Mouse (Mus musculus): ENCODE measurements at regions not wholly inside any gene's neighbourhood (a gene's known extent, or its start where the extent isn't known, plus 50 kb on each side); places are given as distances from the start of the nearest gene placed in this dataset.

DNA sequence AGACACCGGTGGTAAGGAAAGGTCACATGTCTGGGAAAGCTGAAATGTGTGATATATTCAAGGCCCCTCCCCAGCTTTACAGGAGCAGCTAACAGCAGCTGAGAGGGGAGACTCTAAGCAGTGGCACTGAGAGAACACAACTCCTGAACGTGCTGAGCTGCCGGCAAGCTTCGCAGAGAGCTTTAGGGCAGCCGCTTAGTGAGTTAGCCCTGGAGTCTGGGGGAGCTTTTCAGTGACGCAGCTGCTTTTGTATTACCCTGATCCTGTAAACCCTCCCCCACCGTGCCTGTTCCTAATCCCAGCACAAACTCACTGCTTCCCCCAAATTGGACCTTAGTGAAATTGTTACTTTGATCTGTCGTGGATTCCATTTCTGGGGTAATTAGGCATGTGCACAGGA lies 442.6 kb downstream of the Prdm2 start:
- Histone ChIP-seq H3K4me3 (no peak overlapping the region), H3K36me3 (no peaks in the 10 kb centered on the region), H3K4me1 (peaks cover 9% of the 10 kb centered on the region; the same call in 1 of the 2 replicates), H3K4me2 (no peak overlapping the region), H3K9me3 (no peaks in the 10 kb centered on the region), H3K27me3 (no peaks in the 10 kb centered on the region), H3K27ac (no peak overlapping the region), H3K9ac (no peak overlapping the region)
- no peak for ATAC-seq (ENCODE audit: borderline replicate concordance, extremely low read depth, low FRiP score, low TSS enrichment)
- whole genome bisulfite sequencing = 14% methylated on average over 8 of the region's 8 CpGs

DNA sequence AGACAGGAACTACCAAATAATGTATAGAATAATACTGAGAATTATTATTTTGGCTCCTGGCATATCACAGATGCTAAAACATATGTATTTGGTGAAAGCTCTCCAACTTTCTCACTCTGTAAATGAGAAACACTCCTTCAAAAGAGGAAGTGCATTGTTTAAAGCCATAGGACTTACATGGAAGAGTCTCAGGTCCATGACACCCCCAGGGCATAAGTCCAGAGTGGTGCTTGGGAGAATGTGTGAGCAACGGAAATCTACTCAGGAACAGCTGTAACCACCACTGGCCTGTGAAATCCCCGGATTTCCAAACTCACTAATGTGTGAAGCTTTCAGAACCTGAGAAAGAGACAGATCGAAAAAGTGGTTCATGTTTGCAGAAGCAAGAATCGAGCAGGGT lies 445.1 kb downstream of the Prdm2 start:
- 50% methylated on average over 4 of the region's 4 CpGs for WGBS
- Histone ChIP-seq H3K4me3 (no peak overlapping the region), H3K9ac (no peak overlapping the region), H3K4me2 (no peak overlapping the region), H3K27ac (no peak overlapping the region), H3K9me3 (no peaks in the 10 kb centered on the region), H3K4me1 (0 out of 2 replicates have a peak, but pooled peaks cover 3% of the 10 kb centered on the region), H3K36me3 (no peaks in the 10 kb centered on the region), H3K27me3 (no peaks in the 10 kb centered on the region)
- ATAC-seq (ENCODE audit: borderline replicate concordance, extremely low read depth, low FRiP score, low TSS enrichment) = no peak

DNA sequence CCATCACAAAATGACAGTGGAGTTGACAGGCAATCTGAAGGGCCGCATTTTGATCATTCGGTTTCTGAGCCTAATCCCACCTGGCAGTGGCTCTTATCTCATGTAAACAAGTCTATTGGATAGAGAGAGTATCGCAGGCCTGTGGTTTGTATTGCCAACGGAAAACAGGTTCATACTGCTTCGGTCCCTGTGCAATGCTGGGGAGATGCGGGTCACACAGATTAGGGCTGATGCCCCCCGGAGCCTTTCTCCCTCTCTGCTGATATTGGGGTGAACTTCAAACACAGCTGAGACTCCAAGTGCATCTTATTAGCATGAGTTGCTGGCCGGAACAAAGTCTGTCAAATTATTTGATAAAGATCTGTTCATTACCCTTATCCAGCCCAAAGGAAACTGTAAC lies 451.2 kb downstream of the Prdm2 start:
- no peaks in the 10 kb centered on the region for H3K36me3 ChIP-seq
- no peak overlapping the region for H3K4me3 ChIP-seq
- no peak overlapping the region for H3K27ac ChIP-seq
- no peak overlapping the region for H3K9ac ChIP-seq
- 50% methylated on average over 8 of the region's 8 CpGs for WGBS
- H3K4me1 ChIP-seq = no peaks in the 10 kb centered on the region
- H3K27me3 ChIP-seq = no peaks in the 10 kb centered on the region
- no peak overlapping the region for H3K4me2 ChIP-seq
- no peak for ATAC-seq (ENCODE audit: borderline replicate concordance, extremely low read depth, low FRiP score, low TSS enrichment)
- H3K9me3 ChIP-seq = no peaks in the 10 kb centered on the region

DNA sequence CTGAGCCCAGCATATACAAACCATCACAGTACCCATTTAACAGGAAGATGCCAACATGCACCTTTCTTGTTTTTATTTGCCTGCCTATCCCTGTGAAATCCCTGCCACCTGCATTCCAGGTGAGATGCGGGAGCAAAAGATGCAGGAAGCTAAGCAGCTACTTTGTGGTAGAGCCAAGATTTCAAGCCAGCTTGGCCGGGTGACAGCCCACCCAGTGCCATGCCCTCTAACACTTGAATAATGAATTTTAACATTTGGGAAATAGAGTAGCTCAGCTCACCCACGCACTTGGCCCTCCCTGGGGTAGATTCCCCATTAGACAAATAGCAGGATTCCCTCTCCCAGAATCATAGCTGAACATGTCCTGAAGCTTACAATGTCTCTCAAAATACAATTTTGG lies 454.7 kb downstream of the Prdm2 start:
- Histone ChIP-seq H3K9me3 (no peaks in the 10 kb centered on the region), H3K27ac (no peak overlapping the region), H3K4me1 (no peaks in the 10 kb centered on the region), H3K36me3 (no peaks in the 10 kb centered on the region), H3K27me3 (no peaks in the 10 kb centered on the region), H3K4me3 (no peak overlapping the region), H3K4me2 (no peak overlapping the region), H3K9ac (no peak overlapping the region)
- 75% methylated on average over 3 of the region's 3 CpGs for WGBS
- no peak for ATAC-seq (ENCODE audit: borderline replicate concordance, extremely low read depth, low FRiP score, low TSS enrichment)

DNA sequence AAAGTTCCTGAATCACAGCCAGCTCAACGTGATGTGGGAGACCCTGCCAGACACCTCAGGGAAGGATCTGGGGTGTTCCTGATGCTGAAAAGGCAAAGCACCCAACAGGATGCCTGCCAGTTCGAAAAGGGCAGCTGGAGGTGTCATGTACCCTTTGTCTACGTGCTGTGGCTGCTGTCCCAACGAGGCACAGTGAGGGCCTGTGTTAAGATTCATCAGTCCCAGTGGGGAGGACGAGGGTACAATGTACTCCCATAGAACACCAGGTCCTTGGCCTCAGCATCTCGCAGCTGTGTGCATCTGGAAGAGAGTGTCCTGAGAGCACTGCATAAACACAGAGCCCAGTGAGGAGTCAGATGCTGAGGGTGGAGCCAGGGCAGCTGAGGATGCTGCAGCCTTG lies 456.5 kb downstream of the Prdm2 start:
- no peaks in the 10 kb centered on the region for H3K4me1 ChIP-seq
- no peak overlapping the region for H3K4me2 ChIP-seq
- H3K36me3 ChIP-seq = no peaks in the 10 kb centered on the region
- ATAC-seq (ENCODE audit: borderline replicate concordance, extremely low read depth, low FRiP score, low TSS enrichment) = peak; percentile 90; the same call in 1 of the 2 replicates
- H3K4me3 ChIP-seq = no peak overlapping the region
- no peaks in the 10 kb centered on the region for H3K9me3 ChIP-seq
- H3K9ac ChIP-seq = no peak overlapping the region
- H3K27me3 ChIP-seq = no peaks in the 10 kb centered on the region
- WGBS = 36% methylated on average over 6 of the region's 6 CpGs
- H3K27ac ChIP-seq = 0 out of 2 replicates have a peak overlapping the region, but pooled peaks have one; percentile 19

DNA sequence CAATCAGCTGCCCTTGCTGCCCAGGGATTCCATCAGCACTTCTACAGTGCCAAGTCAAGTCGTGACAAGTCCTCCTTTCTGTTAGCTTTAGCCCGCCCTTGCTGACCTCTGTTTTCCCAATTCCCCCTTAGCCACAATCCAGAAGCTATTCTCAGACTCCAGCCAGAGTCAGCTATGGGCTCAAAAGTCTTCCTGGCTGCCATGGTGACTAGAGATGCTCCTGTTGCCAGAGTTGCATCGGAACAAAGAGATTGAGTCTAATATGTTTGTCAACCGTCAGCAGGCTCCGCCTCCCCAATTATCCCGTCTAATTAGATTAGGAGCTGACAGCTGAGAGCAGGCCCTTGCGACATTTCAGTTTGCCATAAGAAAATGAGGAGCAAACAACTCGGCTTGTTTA lies 462.9 kb downstream of the Prdm2 start:
- no peaks in the 10 kb centered on the region for H3K9me3 ChIP-seq
- no peak; the same call in 1 of the 2 replicates for ATAC-seq (ENCODE audit: borderline replicate concordance, extremely low read depth, low FRiP score, low TSS enrichment)
- WGBS = 51% methylated on average over 8 of the region's 8 CpGs
- no peak overlapping the region for H3K4me3 ChIP-seq
- H3K27ac ChIP-seq = no peak overlapping the region
- H3K36me3 ChIP-seq = no peaks in the 10 kb centered on the region
- 0 out of 2 replicates have a peak, but pooled peaks cover 3% of the 10 kb centered on the region for H3K4me1 ChIP-seq
- H3K9ac ChIP-seq = no peak overlapping the region
- no peaks in the 10 kb centered on the region for H3K27me3 ChIP-seq
- H3K4me2 ChIP-seq = no peak overlapping the region

DNA sequence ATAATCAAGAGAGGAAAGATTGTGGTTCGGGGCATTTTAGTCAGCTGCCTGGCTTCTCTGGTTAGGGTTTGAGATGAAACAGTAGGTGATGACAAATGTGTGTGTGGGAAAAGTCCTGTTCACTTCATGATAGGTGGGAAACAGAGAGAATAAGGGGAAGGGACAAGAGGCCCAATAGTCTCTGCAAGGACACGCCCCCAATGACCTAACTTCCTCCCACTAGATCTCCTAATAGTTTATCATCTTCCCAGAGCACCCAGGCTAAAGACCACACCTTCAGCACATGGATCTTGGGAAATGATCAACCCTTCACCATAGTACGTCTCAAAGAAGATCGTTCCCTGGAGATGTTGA lies 484.3 kb upstream of the Kazn start:
- Histone ChIP-seq H3K27me3 (no peaks in the 10 kb centered on the region), H3K9ac (no peak overlapping the region), H3K4me1 (no peaks in the 10 kb centered on the region), H3K4me2 (no peak overlapping the region), H3K4me3 (no peak overlapping the region), H3K9me3 (no peaks in the 10 kb centered on the region), H3K36me3 (no peaks in the 10 kb centered on the region), H3K27ac (no peak overlapping the region)
- no peak for ATAC-seq (ENCODE audit: borderline replicate concordance, extremely low read depth, low FRiP score, low TSS enrichment)
- WGBS = 81% methylated on average over 4 of the region's 4 CpGs

DNA sequence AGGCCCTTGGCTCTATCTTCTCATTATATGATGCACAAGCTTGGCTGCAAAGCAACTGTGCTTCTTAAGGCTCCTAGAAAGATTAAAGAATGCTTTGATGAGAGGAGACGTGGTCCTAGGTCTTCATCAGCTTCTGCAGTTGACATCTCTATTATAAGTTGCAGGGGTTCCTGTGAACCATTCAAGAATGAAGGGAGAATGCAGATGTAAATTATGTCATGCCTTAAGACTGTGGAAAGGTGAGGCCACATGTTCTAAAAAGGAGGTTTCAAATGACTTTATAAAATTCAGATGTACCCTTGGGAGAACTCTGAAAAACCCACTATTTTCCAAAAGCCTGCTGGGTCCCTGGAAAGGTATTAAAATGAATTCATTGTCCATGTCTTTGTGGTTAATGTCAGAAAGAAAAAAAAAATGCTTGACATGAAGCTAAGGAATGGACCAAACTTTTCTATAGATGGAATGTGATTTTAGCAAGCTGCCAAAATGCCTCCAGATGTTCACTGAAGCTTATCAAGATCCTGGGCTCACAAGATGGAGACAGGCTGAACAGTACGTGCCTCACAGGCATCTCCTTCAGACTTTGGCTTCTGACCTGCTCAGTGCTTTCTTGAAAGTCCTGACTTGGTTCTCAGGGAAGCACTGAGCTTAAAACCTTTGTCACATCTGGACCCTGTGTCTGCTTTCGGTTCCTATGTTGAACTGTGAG lies 483.8 kb upstream of the Kazn start:
- 67% methylated on average over 3 of the region's 3 CpGs for WGBS
- H3K9ac ChIP-seq = no peak overlapping the region
- H3K4me3 ChIP-seq = no peak overlapping the region
- no peaks in the 10 kb centered on the region for H3K36me3 ChIP-seq
- H3K4me2 ChIP-seq = no peak overlapping the region
- H3K4me1 ChIP-seq = no peaks in the 10 kb centered on the region
- no peaks in the 10 kb centered on the region for H3K9me3 ChIP-seq
- H3K27me3 ChIP-seq = no peaks in the 10 kb centered on the region
- ATAC-seq (ENCODE audit: borderline replicate concordance, extremely low read depth, low FRiP score, low TSS enrichment) = no peak
- no peak overlapping the region for H3K27ac ChIP-seq

DNA sequence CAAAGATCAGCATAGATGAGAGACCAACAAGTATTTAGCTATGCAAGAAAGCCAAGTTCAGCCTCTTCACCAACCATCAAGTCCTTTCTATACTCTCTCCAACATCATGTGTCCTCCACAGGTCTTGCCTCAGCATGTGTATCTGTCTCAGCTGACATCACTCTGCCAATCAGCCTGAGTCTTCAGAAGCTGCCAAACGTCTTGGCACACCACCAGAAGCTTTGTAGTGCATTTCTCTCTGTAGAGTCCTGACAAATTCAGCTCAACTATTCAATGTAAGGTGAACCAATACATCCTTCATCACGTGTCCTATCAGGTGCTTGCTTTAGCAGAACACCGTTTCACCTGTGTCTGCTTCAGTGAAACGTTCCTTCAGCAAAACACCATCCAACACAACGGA lies 462.4 kb upstream of the Kazn start:
- no peaks in the 10 kb centered on the region for H3K27me3 ChIP-seq
- ATAC-seq (ENCODE audit: borderline replicate concordance, extremely low read depth, low FRiP score, low TSS enrichment) = no peak
- H3K36me3 ChIP-seq = no peaks in the 10 kb centered on the region
- no peak overlapping the region for H3K4me2 ChIP-seq
- WGBS = 77% methylated on average over 5 of the region's 5 CpGs
- no peaks in the 10 kb centered on the region for H3K4me1 ChIP-seq
- H3K9ac ChIP-seq = no peak overlapping the region
- no peak overlapping the region for H3K27ac ChIP-seq
- no peaks in the 10 kb centered on the region for H3K9me3 ChIP-seq
- H3K4me3 ChIP-seq = no peak overlapping the region

DNA sequence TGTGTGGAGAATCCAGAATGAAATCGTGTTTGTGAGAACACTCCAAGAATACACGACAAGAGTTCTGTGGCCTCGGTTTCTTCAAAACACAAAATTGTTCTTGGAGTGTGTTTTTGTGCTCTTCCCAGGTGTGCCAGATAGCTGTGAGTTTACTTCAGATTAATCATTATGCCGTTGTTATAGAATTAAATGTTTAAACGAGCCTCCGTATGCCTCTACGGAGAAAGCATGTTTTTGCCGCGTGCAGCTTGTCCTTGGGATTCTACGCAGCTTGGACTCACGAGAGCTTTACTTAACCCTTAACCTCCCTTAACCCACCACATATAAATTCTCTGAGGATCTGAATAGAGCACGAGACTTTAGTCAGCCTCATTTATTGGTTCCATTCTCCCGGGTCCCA lies 455.7 kb upstream of the Kazn start:
- 61% methylated on average over 13 of the region's 13 CpGs for WGBS

DNA sequence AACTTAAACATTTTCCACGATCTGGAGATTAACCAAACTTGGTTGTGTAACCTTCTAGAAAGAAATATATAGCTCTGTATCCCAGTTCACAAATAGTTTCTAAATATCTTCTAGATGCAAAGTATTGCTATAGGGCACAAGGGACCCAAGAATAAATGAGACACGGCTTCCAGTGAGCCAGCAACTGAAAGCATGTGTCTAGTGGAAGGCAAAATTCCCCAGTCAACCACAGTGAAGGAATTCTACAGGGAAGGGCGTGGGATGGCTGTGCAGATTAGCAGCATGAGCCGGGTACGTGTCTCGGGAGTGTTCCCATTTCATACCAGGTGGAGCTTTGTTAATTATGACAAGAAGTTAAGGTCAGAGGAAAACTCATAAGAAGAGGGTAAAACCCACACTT lies 449.0 kb upstream of the Kazn start:
- Histone ChIP-seq H3K4me3 (no peak overlapping the region), H3K4me1 (no peaks in the 10 kb centered on the region), H3K36me3 (no peaks in the 10 kb centered on the region), H3K27ac (no peak overlapping the region), H3K9me3 (no peaks in the 10 kb centered on the region), H3K4me2 (no peak overlapping the region), H3K9ac (no peak overlapping the region), H3K27me3 (no peaks in the 10 kb centered on the region)
- whole genome bisulfite sequencing = 78% methylated on average over 6 of the region's 6 CpGs
- no peak for ATAC-seq (ENCODE audit: borderline replicate concordance, extremely low read depth, low FRiP score, low TSS enrichment)

More for the DNA sequence above, 455.7 kb upstream of the Kazn start:
- no peaks in the 10 kb centered on the region for H3K27me3 ChIP-seq
- H3K4me3 ChIP-seq = no peak overlapping the region
- H3K4me1 ChIP-seq = no peaks in the 10 kb centered on the region
- ATAC-seq (ENCODE audit: borderline replicate concordance, extremely low read depth, low FRiP score, low TSS enrichment) = no peak
- no peaks in the 10 kb centered on the region for H3K9me3 ChIP-seq
- no peaks in the 10 kb centered on the region for H3K36me3 ChIP-seq
- H3K4me2 ChIP-seq = no peak overlapping the region
- no peak overlapping the region for H3K27ac ChIP-seq
- no peak overlapping the region for H3K9ac ChIP-seq

DNA sequence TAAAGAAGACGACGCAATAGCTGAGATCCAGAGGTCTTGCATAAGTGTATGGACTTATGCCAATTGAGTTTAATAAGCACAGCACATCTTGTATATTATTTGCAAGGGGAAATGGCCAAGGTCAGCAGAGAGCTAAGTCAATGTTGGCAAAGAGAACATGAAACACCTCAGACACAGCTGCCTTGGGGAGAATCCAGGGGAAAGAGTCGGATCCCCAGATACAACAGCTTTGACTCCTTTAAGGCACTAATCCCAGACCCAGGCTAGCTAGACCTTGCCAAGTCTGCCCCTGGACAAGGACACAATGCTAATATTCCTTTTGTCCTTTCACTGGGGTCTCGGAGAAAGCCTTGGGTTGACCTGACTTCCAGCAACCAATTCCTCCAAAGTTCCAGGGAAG lies 438.2 kb upstream of the Kazn start:
- no peaks in the 10 kb centered on the region for H3K36me3 ChIP-seq
- H3K9ac ChIP-seq = no peak overlapping the region
- 63% methylated on average over 4 of the region's 4 CpGs for WGBS
- ATAC-seq (ENCODE audit: borderline replicate concordance, extremely low read depth, low FRiP score, low TSS enrichment) = no peak
- peaks cover 4% of the 10 kb centered on the region; the same call in 1 of the 2 replicates for H3K4me1 ChIP-seq
- H3K4me3 ChIP-seq = no peak overlapping the region
- no peak overlapping the region for H3K27ac ChIP-seq
- H3K4me2 ChIP-seq = no peak overlapping the region
- no peaks in the 10 kb centered on the region for H3K27me3 ChIP-seq
- H3K9me3 ChIP-seq = no peaks in the 10 kb centered on the region
